Mouse (Mus musculus): ENCODE results near the gene Elovl5. TPM values are rescaled to one million over a fixed set of nuclear protein-coding genes. Genes with fewer than 3 reads are reported as not detected.

Elovl5 gene
- total and polyA plus RNA-seq, 2 experiments from 2014 or later: 71.6 to 90.5 TPM

DNA sequence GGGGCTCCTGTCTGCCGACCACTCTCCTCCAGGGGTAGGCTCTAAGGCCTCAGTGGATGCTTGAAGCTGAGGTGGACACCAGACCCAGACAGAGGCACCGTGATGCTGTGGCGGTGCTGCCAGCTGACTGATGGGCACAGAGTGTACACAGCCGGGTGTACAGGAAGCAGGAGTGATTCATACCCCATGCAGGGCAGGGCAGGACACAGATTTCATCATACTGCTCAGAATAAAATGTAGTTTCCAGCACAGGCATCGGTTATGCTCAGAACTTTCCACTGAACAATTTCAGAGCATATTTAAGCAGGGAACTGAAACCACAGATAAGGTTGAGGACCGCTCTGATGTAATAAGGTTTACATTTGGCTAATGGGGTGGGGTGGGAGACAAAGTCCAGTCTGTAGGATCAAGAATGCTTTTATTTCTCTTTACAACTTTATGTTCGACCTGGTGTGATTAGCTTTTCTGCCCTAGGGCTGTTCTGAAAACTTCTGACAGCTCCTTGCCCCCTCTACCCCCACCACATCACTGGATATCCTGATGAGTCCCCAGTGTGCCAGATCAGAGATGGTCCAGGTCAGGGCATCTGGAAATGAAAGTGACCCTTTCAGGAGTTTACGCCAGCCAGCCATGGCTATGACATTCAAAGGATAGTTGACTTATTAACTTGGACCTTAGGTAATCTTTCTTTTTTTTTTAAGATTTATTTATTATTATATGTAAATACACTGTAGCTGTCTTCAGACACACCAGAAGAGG is 105.2 kb downstream of the Elovl5 start:
- Histone ChIP-seq H3K27ac (no peak overlapping the region), H3K9ac (replicated peaks; ENCODE audit: low read length) (no peak overlapping the region), H3K4me3 (ENCODE audit: low read length) (no peak overlapping the region), H3K36me3 (ENCODE audit: insufficient read depth, low read length) (no peaks in the 10 kb centered on the region), H3K9me3 (ENCODE audit: low read length) (no peaks in the 10 kb centered on the region), H3K4me1 (ENCODE audit: insufficient read depth, low read length) (no peaks in the 10 kb centered on the region), H3K4me2 (ENCODE audit: low read depth, low read length) (no peak overlapping the region), H3K27me3 (ENCODE audit: insufficient read depth, low read length) (no peaks in the 10 kb centered on the region)
- ATAC-seq (no peak), DNase-seq (ENCODE audit: low spot score) (no peak)
- 63% methylated on average over 8 of the region's 8 CpGs for WGBS
- TF ChIP-seq CTCF (IDR thresholded peaks at IDR 0.05; ENCODE audit: low read depth): no peak

DNA sequence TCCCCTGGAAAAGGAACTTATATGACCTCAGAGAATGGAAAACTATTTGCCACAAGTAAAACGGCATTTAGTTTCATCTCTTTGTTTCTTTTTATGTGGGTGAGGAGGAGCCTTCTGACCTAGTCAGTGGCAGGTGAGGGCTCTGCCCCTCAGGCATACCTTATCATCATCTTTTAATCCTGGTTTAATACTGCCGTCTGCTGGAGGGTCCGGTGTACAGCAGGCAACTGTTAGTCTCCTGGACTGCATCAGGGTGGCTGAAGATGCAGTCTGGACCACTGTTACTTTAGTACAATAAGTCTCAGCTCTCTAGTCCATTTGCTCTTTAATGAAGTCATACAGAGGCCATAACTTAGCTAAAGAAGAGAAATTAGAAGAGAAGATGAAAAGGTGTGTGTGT is 107.7 kb downstream of the Elovl5 start:
- H3K9me3 ChIP-seq (ENCODE audit: low read length): no peaks in the 10 kb centered on the region
- H3K9ac ChIP-seq (replicated peaks; ENCODE audit: low read length): no peak overlapping the region
- DNase-seq (ENCODE audit: low spot score) (peak; percentile 76), ATAC-seq (peak; percentile 70)
- H3K4me2 ChIP-seq (ENCODE audit: low read depth, low read length): no peak overlapping the region
- 15% methylated on average over 3 of the region's 3 CpGs for WGBS
- no peaks in the 10 kb centered on the region for H3K27me3 ChIP-seq (ENCODE audit: insufficient read depth, low read length)
- no peaks in the 10 kb centered on the region for H3K4me1 ChIP-seq (ENCODE audit: insufficient read depth, low read length)
- H3K36me3 ChIP-seq (ENCODE audit: insufficient read depth, low read length): no peaks in the 10 kb centered on the region
- no peak overlapping the region for H3K4me3 ChIP-seq (ENCODE audit: low read length)
- no peak overlapping the region for H3K27ac ChIP-seq
- peak; percentile 93 for TF ChIP-seq CTCF (IDR thresholded peaks at IDR 0.05; ENCODE audit: low read depth)

DNA sequence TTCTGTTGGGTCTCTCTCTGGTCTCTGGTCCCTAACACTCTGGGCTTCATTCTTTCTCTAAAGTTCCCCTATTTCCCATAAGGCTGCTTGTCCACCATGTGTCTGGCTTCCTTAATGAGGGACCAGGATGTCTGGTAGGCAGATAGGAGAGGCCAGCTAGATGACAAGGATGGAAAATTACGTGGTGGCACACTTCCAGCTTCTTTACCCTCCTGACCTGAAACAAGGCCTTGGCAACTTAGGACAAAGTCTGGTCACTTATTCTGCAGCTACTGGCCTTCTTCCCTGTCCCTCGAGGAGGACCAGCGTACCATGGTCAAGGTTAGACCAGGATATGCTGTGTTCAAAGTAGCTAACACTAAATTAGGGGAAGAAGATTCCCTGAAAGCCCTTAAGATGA is 109.9 kb downstream of the Elovl5 start:
- Histone ChIP-seq H3K27me3 (ENCODE audit: insufficient read depth, low read length) (no peaks in the 10 kb centered on the region), H3K9ac (replicated peaks; ENCODE audit: low read length) (no peak overlapping the region), H3K4me1 (ENCODE audit: insufficient read depth, low read length) (no peaks in the 10 kb centered on the region), H3K9me3 (ENCODE audit: low read length) (no peaks in the 10 kb centered on the region), H3K4me2 (ENCODE audit: low read depth, low read length) (no peak overlapping the region), H3K36me3 (ENCODE audit: insufficient read depth, low read length) (no peaks in the 10 kb centered on the region), H3K27ac (no peak overlapping the region), H3K4me3 (ENCODE audit: low read length) (no peak overlapping the region)
- ATAC-seq (no peak), DNase-seq (ENCODE audit: low spot score) (no peak)
- no peak for TF ChIP-seq CTCF (IDR thresholded peaks at IDR 0.05; ENCODE audit: low read depth)
- WGBS: 82% methylated on average over 3 of the region's 3 CpGs

DNA sequence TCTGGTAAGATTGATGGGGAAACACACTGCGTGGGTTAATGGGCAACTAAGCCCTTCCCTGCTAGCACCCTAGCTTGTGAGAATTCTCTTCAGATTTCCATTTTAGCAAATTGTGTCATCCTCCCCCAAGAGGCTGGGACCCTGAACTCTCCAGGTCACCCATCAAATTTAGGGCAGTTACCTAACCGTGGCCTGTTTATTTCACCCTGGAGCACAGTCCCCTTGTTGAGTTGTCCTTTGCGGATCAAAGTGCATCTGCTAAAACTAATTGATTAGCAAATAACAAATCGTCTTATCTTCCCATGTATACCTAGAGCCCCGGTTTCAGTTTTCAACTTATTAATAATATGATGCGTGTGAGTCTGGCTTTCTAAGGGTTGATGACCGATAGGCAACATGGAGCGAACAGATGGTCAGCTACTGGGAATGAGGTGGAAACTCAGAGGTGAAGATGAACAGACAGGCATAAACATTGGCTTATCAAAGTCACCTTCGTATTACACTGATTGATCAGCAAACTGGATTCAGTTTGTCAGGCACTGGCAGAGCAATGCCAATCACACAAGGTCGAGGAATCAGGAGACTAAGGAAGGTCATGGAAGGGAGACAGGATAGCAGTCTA is 113.8 kb downstream of the Elovl5 start:
- H3K4me3 ChIP-seq (ENCODE audit: low read length): no peak overlapping the region
- ATAC-seq (no peak), DNase-seq (ENCODE audit: low spot score) (no peak)
- no peaks in the 10 kb centered on the region for H3K4me1 ChIP-seq (ENCODE audit: insufficient read depth, low read length)
- no peaks in the 10 kb centered on the region for H3K9me3 ChIP-seq (ENCODE audit: low read length)
- no peaks in the 10 kb centered on the region for H3K27me3 ChIP-seq (ENCODE audit: insufficient read depth, low read length)
- TF ChIP-seq CTCF (IDR thresholded peaks at IDR 0.05; ENCODE audit: low read depth): no peak
- 90% methylated on average over 10 of the region's 10 CpGs for WGBS
- H3K4me2 ChIP-seq (ENCODE audit: low read depth, low read length): no peak overlapping the region
- H3K36me3 ChIP-seq (ENCODE audit: insufficient read depth, low read length): no peaks in the 10 kb centered on the region
- H3K9ac ChIP-seq (replicated peaks; ENCODE audit: low read length): no peak overlapping the region
- no peak overlapping the region for H3K27ac ChIP-seq

DNA sequence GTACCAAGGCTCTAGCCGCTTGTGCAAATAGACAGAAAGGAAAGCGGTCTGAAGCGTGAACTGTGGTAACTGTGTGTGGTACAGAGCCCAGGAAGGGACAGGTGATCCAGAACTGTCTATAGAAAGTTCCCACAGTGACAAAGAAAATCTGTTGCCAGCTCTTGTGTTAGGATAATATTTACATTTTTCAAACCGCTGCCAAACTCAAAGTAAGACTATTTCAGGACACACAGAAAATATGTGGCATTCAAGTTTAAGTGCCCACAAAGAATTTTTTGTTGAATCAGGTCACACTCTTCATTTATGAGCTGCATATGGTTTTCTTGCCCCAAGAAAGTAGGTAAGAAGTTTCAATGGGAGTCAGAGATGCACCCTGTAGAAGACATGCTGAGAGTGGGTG is 115.8 kb downstream of the Elovl5 start:
- Histone ChIP-seq H3K9me3 (ENCODE audit: low read length) (no peaks in the 10 kb centered on the region), H3K4me2 (ENCODE audit: low read depth, low read length) (no peak overlapping the region), H3K27me3 (ENCODE audit: insufficient read depth, low read length) (no peaks in the 10 kb centered on the region), H3K4me3 (ENCODE audit: low read length) (no peak overlapping the region), H3K4me1 (ENCODE audit: insufficient read depth, low read length) (no peaks in the 10 kb centered on the region), H3K9ac (replicated peaks; ENCODE audit: low read length) (no peak overlapping the region), H3K27ac (no peak overlapping the region), H3K36me3 (ENCODE audit: insufficient read depth, low read length) (no peaks in the 10 kb centered on the region)
- no peak for TF ChIP-seq CTCF (IDR thresholded peaks at IDR 0.05; ENCODE audit: low read depth)
- ATAC-seq: no peak
- WGBS: 95% methylated on average over 4 of the region's 4 CpGs
- no peak for DNase-seq (ENCODE audit: low spot score)

Other genes with a start within 250 kb of the Elovl5 start
- gene Gclc, start 162.8 kb upstream of the Elovl5 start, total RNA-seq (2014; rRNA removed): 21.7 and 24.9 TPM in 2 replicates
- gene Gclc, start 162.8 kb upstream of the Elovl5 start, polyA plus RNA-seq (2015; fragmentation: Nextera tagmentation; extraction: Ambion mirVana): 16.3 and 16.9 TPM in 2 replicates
- gene Gcm1, start 134.6 kb downstream of the Elovl5 start, total RNA-seq (2014; rRNA removed): 0.10 TPM in 1 of 2 replicates, not detected in the other
- 0.09 and 0.11 TPM in 2 replicates for gene Gcm1, start 134.6 kb downstream of the Elovl5 start, polyA plus RNA-seq (2015; fragmentation: Nextera tagmentation; extraction: Ambion mirVana)
- gene Fbxo9, start 191.7 kb downstream of the Elovl5 start, total RNA-seq (2014; rRNA removed): 107 and 109 TPM in 2 replicates
- gene Fbxo9, start 191.7 kb downstream of the Elovl5 start, polyA plus RNA-seq (2015; fragmentation: Nextera tagmentation; extraction: Ambion mirVana): 86.7 and 88.9 TPM in 2 replicates
- 36.7 and 41.2 TPM in 2 replicates for gene Ick, start 191.8 kb downstream of the Elovl5 start, total RNA-seq (2014; rRNA removed)
- gene Ick, start 191.8 kb downstream of the Elovl5 start, polyA plus RNA-seq (2015; fragmentation: Nextera tagmentation; extraction: Ambion mirVana): 29.3 and 35.2 TPM in 2 replicates